Mouse (Mus musculus): ENCODE results near the gene Aldh3a2. TPM values are rescaled to one million over a fixed set of nuclear protein-coding genes. Genes with fewer than 3 reads are reported as not detected.

The Aldh3a2 gene
- polyA plus RNA-seq, 1 experiment from 2014 or later, result 21.1 TPM

GRCm38 (mm10) chr11:61208316-61208715, 58.9 kb downstream of the Aldh3a2 start:
- Histone ChIP-seq H3K27ac (no peak overlapping the region), H3K36me3 (no peaks in the 10 kb centered on the region), H3K27me3 (peaks cover 26% of the 10 kb centered on the region), H3K9ac (no peak overlapping the region), H3K4me3 (replicated peaks) (no peak overlapping the region), H3K4me2 (no peak overlapping the region), H3K9me3 (replicated peaks) (no peaks in the 10 kb centered on the region), H3K4me1 (replicated peaks) (no peaks in the 10 kb centered on the region)
- no peak for ATAC-seq (ENCODE audit: low read depth)
- DNase-seq, result no peak
- WGBS (ENCODE audit: insufficient replicate concordance), result 50% methylated on average over 10 of the region's 10 CpGs

- Histone ChIP-seq H3K27me3 (peaks cover 20% of the 10 kb centered on the region), H3K27ac (no peak within 1 kb of the TSS), H3K4me1 (replicated peaks) (no peaks in the 10 kb centered on the region), H3K9me3 (replicated peaks) (no peaks in the 10 kb centered on the region), H3K4me2 (no peak within 1 kb of the TSS), H3K36me3 (no peaks in the 10 kb centered on the region), H3K4me3 (replicated peaks) (no peak within 1 kb of the TSS), H3K9ac (no peak within 1 kb of the TSS)
- WGBS (ENCODE audit: insufficient replicate concordance), result 53% methylated on average over 10 of the region's 10 CpGs
- ATAC-seq (ENCODE audit: low read depth), result no peak
- no peak for DNase-seq
Observed at GRCm38 (mm10) chr11:61207487-61208246, 59.6 kb downstream of the Aldh3a2 start, which contains the start of gene Aldh3a1. Gene Aldh3a1, plus strand, starts transcription at chr11:61207537.

GRCm38 (mm10) chr11:61206136-61206535, 61.1 kb downstream of the Aldh3a2 start:
- Histone ChIP-seq H3K4me1 (replicated peaks) (no peaks in the 10 kb centered on the region), H3K9ac (no peak overlapping the region), H3K27ac (no peak overlapping the region), H3K36me3 (no peaks in the 10 kb centered on the region), H3K4me2 (no peak overlapping the region), H3K4me3 (replicated peaks) (no peak overlapping the region), H3K27me3 (peaks cover 5% of the 10 kb centered on the region; the same call in 1 of the 2 replicates), H3K9me3 (replicated peaks) (no peaks in the 10 kb centered on the region)
- DNase-seq (no peak), ATAC-seq (ENCODE audit: low read depth) (no peak)
- 80% methylated on average over 3 of the region's 3 CpGs for WGBS (ENCODE audit: insufficient replicate concordance)

GRCm38 (mm10) chr11:61205167-61205950, 61.9 kb downstream of the Aldh3a2 start:
- H3K4me2 ChIP-seq, result no peak overlapping the region
- no peak for DNase-seq
- H3K9ac ChIP-seq, result no peak overlapping the region
- H3K4me1 ChIP-seq (replicated peaks), result no peaks in the 10 kb centered on the region
- 76% methylated on average over 10 of the region's 10 CpGs for WGBS (ENCODE audit: insufficient replicate concordance)
- H3K36me3 ChIP-seq, result no peaks in the 10 kb centered on the region
- no peaks in the 10 kb centered on the region for H3K27me3 ChIP-seq
- no peak overlapping the region for H3K27ac ChIP-seq
- ATAC-seq (ENCODE audit: low read depth), result no peak
- no peak overlapping the region for H3K4me3 ChIP-seq (replicated peaks)
- no peaks in the 10 kb centered on the region for H3K9me3 ChIP-seq (replicated peaks)

- Histone ChIP-seq H3K27me3 (no peaks in the 10 kb centered on the region), H3K4me3 (replicated peaks) (no peak overlapping the region), H3K4me1 (replicated peaks) (no peaks in the 10 kb centered on the region), H3K27ac (no peak overlapping the region), H3K36me3 (no peaks in the 10 kb centered on the region), H3K4me2 (no peak overlapping the region), H3K9me3 (replicated peaks) (no peaks in the 10 kb centered on the region), H3K9ac (no peak overlapping the region)
- ATAC-seq (ENCODE audit: low read depth), result no peak
- 57% methylated on average over 2 of the region's 2 CpGs for WGBS (ENCODE audit: insufficient replicate concordance)
- DNase-seq, result no peak
Observed at GRCm38 (mm10) chr11:61202810-61203209, 64.5 kb downstream of the Aldh3a2 start.

GRCm38 (mm10) chr11:61202186-61202585, 65.1 kb downstream of the Aldh3a2 start:
- no peaks in the 10 kb centered on the region for H3K4me1 ChIP-seq (replicated peaks)
- no peak overlapping the region for H3K9ac ChIP-seq
- no peaks in the 10 kb centered on the region for H3K27me3 ChIP-seq
- no peak overlapping the region for H3K4me2 ChIP-seq
- H3K4me3 ChIP-seq (replicated peaks), result no peak overlapping the region
- no peaks in the 10 kb centered on the region for H3K36me3 ChIP-seq
- no peak for DNase-seq
- ATAC-seq (ENCODE audit: low read depth), result no peak
- no peaks in the 10 kb centered on the region for H3K9me3 ChIP-seq (replicated peaks)
- WGBS (ENCODE audit: insufficient replicate concordance), result 71% methylated on average over 6 of the region's 6 CpGs
- no peak overlapping the region for H3K27ac ChIP-seq

GRCm38 (mm10) chr11:61199620-61200362, 67.5 kb downstream of the Aldh3a2 start:
- ATAC-seq (ENCODE audit: low read depth), result no peak
- H3K4me2 ChIP-seq, result no peak overlapping the region

GRCm38 (mm10) chr11:61197935-61198334, 69.3 kb downstream of the Aldh3a2 start:
- H3K9ac ChIP-seq, result no peak overlapping the region
- H3K27ac ChIP-seq, result no peak overlapping the region
- H3K27me3 ChIP-seq, result peaks cover 14% of the 10 kb centered on the region
- H3K4me1 ChIP-seq (replicated peaks), result no peaks in the 10 kb centered on the region
- DNase-seq (no peak), ATAC-seq (ENCODE audit: low read depth) (no peak)
- no peak overlapping the region for H3K4me3 ChIP-seq (replicated peaks)
- no peaks in the 10 kb centered on the region for H3K9me3 ChIP-seq (replicated peaks)
- H3K36me3 ChIP-seq, result no peaks in the 10 kb centered on the region
- no peak overlapping the region for H3K4me2 ChIP-seq

More at GRCm38 (mm10) chr11:61199620-61200362, 67.5 kb downstream of the Aldh3a2 start:
- Histone ChIP-seq H3K27me3 (peaks cover 4% of the 10 kb centered on the region; the same call in 1 of the 2 replicates), H3K9me3 (replicated peaks) (no peaks in the 10 kb centered on the region), H3K4me1 (replicated peaks) (no peaks in the 10 kb centered on the region), H3K4me3 (replicated peaks) (no peak overlapping the region), H3K9ac (no peak overlapping the region), H3K36me3 (no peaks in the 10 kb centered on the region), H3K27ac (no peak overlapping the region)
- no peak for DNase-seq
- WGBS (ENCODE audit: insufficient replicate concordance), result 55% methylated on average over 4 of the region's 4 CpGs

- Histone ChIP-seq H3K9me3 (replicated peaks) (no peaks in the 10 kb centered on the region), H3K27me3 (peaks cover 14% of the 10 kb centered on the region), H3K36me3 (no peaks in the 10 kb centered on the region), H3K4me2 (no peak overlapping the region), H3K4me1 (replicated peaks) (no peaks in the 10 kb centered on the region), H3K9ac (no peak overlapping the region), H3K4me3 (replicated peaks) (no peak overlapping the region), H3K27ac (no peak overlapping the region)
- DNase-seq, result no peak
- ATAC-seq (ENCODE audit: low read depth), result no peak
- WGBS (ENCODE audit: insufficient replicate concordance), result 70% methylated on average over 14 of the region's 14 CpGs
Observed at GRCm38 (mm10) chr11:61196616-61197353, 70.5 kb downstream of the Aldh3a2 start.

- peak; percentile 42 for DNase-seq
- H3K4me1 ChIP-seq (replicated peaks), result no peaks in the 10 kb centered on the region
- 2% methylated on average over 9 of the region's 9 CpGs for WGBS (ENCODE audit: insufficient replicate concordance)
- H3K4me3 ChIP-seq (replicated peaks), result no peak overlapping the region
- no peaks in the 10 kb centered on the region for H3K9me3 ChIP-seq (replicated peaks)
- peaks cover 14% of the 10 kb centered on the region for H3K27me3 ChIP-seq
- H3K27ac ChIP-seq, result no peak overlapping the region
- H3K9ac ChIP-seq, result no peak overlapping the region
- no peaks in the 10 kb centered on the region for H3K36me3 ChIP-seq
- no peak overlapping the region for H3K4me2 ChIP-seq
- no peak for ATAC-seq (ENCODE audit: low read depth)
Observed at GRCm38 (mm10) chr11:61193392-61193791, 73.9 kb downstream of the Aldh3a2 start.

GRCm38 (mm10) chr11:61192779-61193178, 74.5 kb downstream of the Aldh3a2 start:
- H3K27me3 ChIP-seq, result peaks cover 14% of the 10 kb centered on the region
- no peak for DNase-seq
- H3K9me3 ChIP-seq (replicated peaks), result no peaks in the 10 kb centered on the region
- H3K4me2 ChIP-seq, result no peak overlapping the region
- H3K36me3 ChIP-seq, result no peaks in the 10 kb centered on the region
- H3K4me3 ChIP-seq (replicated peaks), result no peak overlapping the region
- no peak for ATAC-seq (ENCODE audit: low read depth)
- no peak overlapping the region for H3K9ac ChIP-seq
- 65% methylated on average over 2 of the region's 2 CpGs for WGBS (ENCODE audit: insufficient replicate concordance)
- no peaks in the 10 kb centered on the region for H3K4me1 ChIP-seq (replicated peaks)
- H3K27ac ChIP-seq, result no peak overlapping the region
